Mouse (Mus musculus) liver, adult 2 months (tissue): ENCODE data around the gene Pxdc1. TPM values are rescaled to one million over a fixed set of nuclear protein-coding genes. Genes with fewer than 3 reads are reported as not detected.
A peak's percentile ranks its signal among the peaks of the same experiment; 100 is the strongest.

Experiments
- DNase-seq: peaks from one replicate; pipeline ENCODE4 v3.0.0-alpha.2; 2011; ENCODE audit warnings: low read depth, low spot score; ENCODE audit errors: extremely low read depth
- H3K27ac ChIP-seq: fragments of 200-500 bp; replicated peaks from 2 replicates; pipeline ENCODE4 v1.5.1; 2012; ENCODE audit warnings: low read depth, mild to moderate bottlenecking, control low read depth, inconsistent platforms, low read length; ENCODE audit not compliant: insufficient read depth
- H3K27me3 ChIP-seq: fragments of 200-500 bp; 2 replicates; pipeline ENCODE4 v1.6.1; 2012; ENCODE audit warnings: mild to moderate bottlenecking, moderate library complexity, low read length, inconsistent platforms; ENCODE audit not compliant: control insufficient read depth, insufficient read depth
- H3K36me3 ChIP-seq: fragments of 200-500 bp; 2 replicates; pipeline ENCODE4 v1.6.1; 2012; ENCODE audit warnings: low read length, inconsistent platforms; ENCODE audit not compliant: control insufficient read depth, insufficient read depth
- H3K4me1 ChIP-seq: fragments of 200-500 bp; 2 replicates; pipeline ENCODE4 v1.6.1; 2011; ENCODE audit warnings: low read length; ENCODE audit not compliant: control insufficient read depth, insufficient read depth
- H3K4me3 ChIP-seq: fragments of 200-500 bp; 2 replicates; pipeline ENCODE4 v1.5.1; 2011; ENCODE audit warnings: low read depth, mild to moderate bottlenecking, control low read depth, low read length, moderate library complexity; ENCODE audit not compliant: insufficient read depth
- H3K79me2 ChIP-seq: fragments of 200-500 bp; 2 replicates; pipeline ENCODE4 v1.6.1; 2012; ENCODE audit warnings: inconsistent platforms, mild to moderate bottlenecking, low read length, moderate library complexity; ENCODE audit not compliant: control insufficient read depth, insufficient read depth
- H3K9ac ChIP-seq: fragments of 200-500 bp; 2 replicates; pipeline ENCODE4 v1.6.1; 2012; ENCODE audit warnings: low read depth, mild to moderate bottlenecking, control low read depth, inconsistent platforms, low read length
- CTCF ChIP-seq: fragments of 200-500 bp; IDR thresholded peaks from 2 replicates; pipeline ENCODE4 v1.5.1; 2011; ENCODE audit warnings: low read depth, low read length, control low read depth
- POLR2A ChIP-seq: fragments of 200-500 bp; IDR thresholded peaks from 2 replicates; pipeline ENCODE4 v1.6.1; 2011; ENCODE audit warnings: low read length, control low read depth; ENCODE audit not compliant: insufficient read depth; ENCODE audit errors: extremely low read depth
- WGBS: fragments of 180-500 bp; shearing (Covaris S2); methylation state at CpG from one replicate; pipeline ENCODE4 v1.1.7; 2018; 5-methylcytosine and 5-hydroxymethylcytosine counted together
- polyA plus RNA-seq: library from polyadenylated mRNA; depleted of rRNA; stranded (reverse); fragments of >200 nt; gene quantifications from 2 replicates; pipeline ENCODE4 v1.2.3, GENCODE M21; 2012
- total RNA-seq: library from RNA; depleted of rRNA; stranded (reverse); fragments of >200 nt; gene quantifications from 2 replicates; pipeline ENCODE4 v1.2.3, GENCODE M21; 2014

The Pxdc1 gene
- total and polyA plus RNA-seq, 2 experiments: 93.8 to 108 TPM

DNA sequence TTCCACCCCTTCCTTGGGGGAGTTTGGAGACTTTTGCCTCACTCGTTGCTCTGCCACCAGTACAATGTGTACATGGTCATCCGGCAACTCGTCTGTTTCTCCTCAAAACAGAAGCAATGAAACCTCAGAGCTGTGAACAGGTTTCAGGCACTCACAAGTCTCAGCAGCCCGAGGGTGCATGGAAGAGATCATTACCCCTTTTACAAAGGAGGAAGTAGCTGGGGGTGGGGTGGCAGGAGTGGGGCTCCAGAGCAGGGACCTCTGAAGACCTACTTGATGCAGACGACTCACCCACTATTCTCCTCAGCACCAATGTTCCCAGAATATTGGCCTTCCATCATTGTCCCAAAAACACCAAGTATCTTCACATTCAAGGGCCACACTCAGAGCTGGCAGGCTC is 3.1 kb upstream of the Pxdc1 start:
- WGBS: 92% methylated on average over 5 of the region's 5 CpGs
- no peaks in the 10 kb centered on the region for H3K27me3 ChIP-seq
- no peak overlapping the region for H3K4me3 ChIP-seq

GRCm38 (mm10) chr13:34652353-34653241 is 689 bp downstream of the Pxdc1 start:
- Histone ChIP-seq H3K79me2 (peaks cover 25% of the 10 kb centered on the region; the same call in 1 of the 2 replicates), H3K9ac (peak overlapping the region; percentile 82), H3K27me3 (no peaks in the 10 kb centered on the region), H3K36me3 (no peaks in the 10 kb centered on the region), H3K27ac (peak overlapping the region; percentile 82), H3K4me3 (peak overlapping the region; percentile 70), H3K4me1 (peaks cover 27% of the 10 kb centered on the region)
- under 1% methylated on average over 105 of the region's 105 CpGs for WGBS
- peak; percentile 86 for DNase-seq
- TF ChIP-seq CTCF (peak; percentile 61), POLR2A (peak; percentile 83)

More for the DNA sequence above, 3.1 kb upstream of the Pxdc1 start:
- DNase-seq: no peak
- Histone ChIP-seq H3K27ac (no peak overlapping the region), H3K79me2 (peaks cover 6% of the 10 kb centered on the region; the same call in 1 of the 2 replicates), H3K9ac (no peak overlapping the region), H3K36me3 (no peaks in the 10 kb centered on the region), H3K4me1 (peaks cover 12% of the 10 kb centered on the region)
- TF ChIP-seq CTCF (no peak), POLR2A (no peak)

GRCm38 (mm10) chr13:34652016-34652352 is 1.3 kb downstream of the Pxdc1 start:
- DNase-seq: no peak
- TF ChIP-seq CTCF (no peak), POLR2A (no peak)
- Histone ChIP-seq H3K9ac (peak overlapping the region; percentile 82), H3K36me3 (no peaks in the 10 kb centered on the region), H3K79me2 (peaks cover 30% of the 10 kb centered on the region; the same call in 1 of the 2 replicates), H3K4me1 (peaks cover 32% of the 10 kb centered on the region), H3K27me3 (no peaks in the 10 kb centered on the region), H3K27ac (peak overlapping the region; percentile 82), H3K4me3 (peak overlapping the region; percentile 70)
- under 1% methylated on average over 35 of the region's 35 CpGs for WGBS

DNA sequence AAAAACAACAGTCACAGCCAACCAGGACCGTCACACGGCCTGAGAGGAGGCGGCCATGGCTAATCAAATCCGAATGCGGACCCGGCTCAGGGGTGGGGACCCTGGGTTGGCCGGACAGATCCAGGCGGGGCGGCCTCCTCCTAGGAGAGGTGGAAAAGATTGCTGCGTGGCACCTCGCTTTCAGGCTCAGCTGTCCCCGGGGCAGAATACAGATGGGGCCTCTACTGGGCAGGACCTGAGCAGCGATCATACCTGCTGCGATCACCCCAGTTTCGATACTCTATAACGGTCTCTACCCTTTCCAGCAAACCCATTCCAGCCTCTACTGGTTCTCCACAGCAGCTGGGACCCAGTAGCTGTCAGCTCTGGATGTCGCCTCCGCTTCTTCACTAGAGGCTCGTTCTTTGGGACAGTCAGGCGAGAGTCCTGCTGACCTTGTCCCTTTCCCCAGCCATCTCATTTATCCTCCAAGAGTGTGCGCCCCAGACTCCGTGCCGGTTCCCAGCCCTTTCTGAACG is 1.8 kb downstream of the Pxdc1 start:
- Histone ChIP-seq H3K27me3 (no peaks in the 10 kb centered on the region), H3K36me3 (no peaks in the 10 kb centered on the region), H3K27ac (peak overlapping the region; percentile 82), H3K79me2 (peaks cover 33% of the 10 kb centered on the region; the same call in 1 of the 2 replicates), H3K9ac (peak overlapping the region; percentile 82), H3K4me3 (peak overlapping the region; percentile 70), H3K4me1 (peaks cover 36% of the 10 kb centered on the region)
- WGBS: 1% methylated on average over 24 of the region's 24 CpGs
- no peak for DNase-seq
- TF ChIP-seq POLR2A (0 out of 2 replicates have a peak, but pooled peaks have one; percentile 37), CTCF (no peak)

DNA sequence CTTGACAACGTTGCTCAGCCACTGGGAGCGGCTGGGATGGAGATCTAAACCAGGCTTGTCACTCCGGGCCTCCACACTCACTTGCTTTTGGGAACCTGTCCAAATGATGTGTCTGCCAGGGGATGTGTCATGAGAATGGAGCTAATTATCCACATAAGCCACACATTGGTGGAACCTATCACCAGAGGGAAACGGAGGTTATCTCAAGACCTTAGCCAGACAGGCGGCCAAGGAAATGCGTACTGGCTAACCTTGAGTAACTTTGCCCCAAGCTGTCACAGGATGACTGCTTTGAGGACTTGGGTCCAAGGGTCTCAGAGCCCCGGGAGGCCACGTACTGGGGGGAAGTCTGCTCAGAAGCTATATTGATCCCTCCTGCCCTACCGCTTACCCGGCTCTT is 2.3 kb downstream of the Pxdc1 start:
- peak overlapping the region; percentile 70 for H3K4me3 ChIP-seq
- no peaks in the 10 kb centered on the region for H3K27me3 ChIP-seq
- WGBS: 2% methylated on average over 10 of the region's 10 CpGs
- peak; percentile 86 for DNase-seq
- H3K4me1 ChIP-seq: peaks cover 39% of the 10 kb centered on the region
- H3K27ac ChIP-seq: peak overlapping the region; percentile 82
- TF ChIP-seq POLR2A (0 out of 2 replicates have a peak, but pooled peaks have one; percentile 17), CTCF (no peak)
- H3K36me3 ChIP-seq: no peaks in the 10 kb centered on the region
- peak overlapping the region; percentile 82 for H3K9ac ChIP-seq
- H3K79me2 ChIP-seq: peaks cover 38% of the 10 kb centered on the region; the same call in 1 of the 2 replicates

- Histone ChIP-seq H3K79me2 (peaks cover 42% of the 10 kb centered on the region), H3K27me3 (no peaks in the 10 kb centered on the region), H3K4me1 (peaks cover 44% of the 10 kb centered on the region), H3K36me3 (no peaks in the 10 kb centered on the region), H3K4me3 (peak overlapping the region; percentile 70), H3K9ac (peak overlapping the region; percentile 41), H3K27ac (peak overlapping the region; percentile 82)
- DNase-seq: no peak
- 20% methylated on average over 6 of the region's 6 CpGs for WGBS
- TF ChIP-seq CTCF: no peak
- no peak for TF ChIP-seq POLR2A
Observed at GRCm38 (mm10) chr13:34650371-34650770, 2.9 kb downstream of the Pxdc1 start.
